Mouse (Mus musculus): Measurements from ENCODE around the gene Palld. TPM values are rescaled to one million over a fixed set of nuclear protein-coding genes. Genes with fewer than 3 reads are reported as not detected.

Palld gene
- polyA plus RNA-seq, 1 experiment from 2014 or later, result 70.4 TPM

DNA sequence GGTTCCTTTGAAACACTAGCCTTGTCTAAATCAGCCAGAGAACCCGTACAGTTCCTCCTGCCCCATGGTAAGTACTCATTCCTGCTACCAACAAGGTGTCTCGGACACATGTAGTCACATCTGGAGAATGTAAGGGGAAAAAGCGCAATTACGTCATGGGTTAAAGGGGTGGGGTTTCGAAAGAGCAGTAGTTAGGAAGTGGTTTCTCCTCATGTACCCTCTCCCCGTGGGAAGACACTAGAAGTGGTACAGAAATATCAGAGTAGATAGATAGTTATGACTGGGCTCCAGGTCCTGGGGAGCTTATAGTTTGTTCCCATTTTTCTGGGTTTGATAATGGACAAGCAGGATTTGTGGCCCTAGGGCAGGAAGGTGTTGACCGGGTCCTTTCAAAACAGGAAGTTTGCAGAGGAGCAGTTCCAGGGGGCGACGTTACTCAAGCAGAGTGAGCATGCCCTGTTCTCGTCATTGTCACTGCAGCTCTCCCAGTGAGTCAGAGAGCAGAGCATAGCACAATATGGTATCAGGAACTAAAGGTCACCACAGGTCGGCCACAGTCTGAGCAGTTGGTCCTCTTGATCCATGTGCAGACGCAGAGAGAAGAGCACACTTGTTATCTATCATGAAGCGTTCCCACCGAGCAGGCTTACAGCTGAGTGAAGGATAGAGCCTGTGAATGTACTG, 384.8 kb downstream of the Palld start:
- H3K36me3 ChIP-seq (ENCODE audit: control insufficient read depth, insufficient read depth, low read length), result peaks cover 10% of the 10 kb centered on the region
- no peaks in the 10 kb centered on the region for H3K4me1 ChIP-seq (ENCODE audit: control insufficient read depth, insufficient read depth, low read length)
- no peaks in the 10 kb centered on the region for H3K9me3 ChIP-seq (ENCODE audit: control insufficient read depth, low read length)
- no peak overlapping the region for H3K27ac ChIP-seq (ENCODE audit: low read length)
- H3K9ac ChIP-seq (ENCODE audit: low read depth, low read length), result no peak overlapping the region
- WGBS, result 67% methylated on average over 14 of the region's 14 CpGs
- no peak overlapping the region for H3K4me2 ChIP-seq (ENCODE audit: low read depth, low read length)
- H3K27me3 ChIP-seq (replicated peaks; ENCODE audit: control insufficient read depth, insufficient read depth, low read length), result no peaks in the 10 kb centered on the region
- no peak overlapping the region for H3K4me3 ChIP-seq (ENCODE audit: low read length)
- no peak for ATAC-seq

DNA sequence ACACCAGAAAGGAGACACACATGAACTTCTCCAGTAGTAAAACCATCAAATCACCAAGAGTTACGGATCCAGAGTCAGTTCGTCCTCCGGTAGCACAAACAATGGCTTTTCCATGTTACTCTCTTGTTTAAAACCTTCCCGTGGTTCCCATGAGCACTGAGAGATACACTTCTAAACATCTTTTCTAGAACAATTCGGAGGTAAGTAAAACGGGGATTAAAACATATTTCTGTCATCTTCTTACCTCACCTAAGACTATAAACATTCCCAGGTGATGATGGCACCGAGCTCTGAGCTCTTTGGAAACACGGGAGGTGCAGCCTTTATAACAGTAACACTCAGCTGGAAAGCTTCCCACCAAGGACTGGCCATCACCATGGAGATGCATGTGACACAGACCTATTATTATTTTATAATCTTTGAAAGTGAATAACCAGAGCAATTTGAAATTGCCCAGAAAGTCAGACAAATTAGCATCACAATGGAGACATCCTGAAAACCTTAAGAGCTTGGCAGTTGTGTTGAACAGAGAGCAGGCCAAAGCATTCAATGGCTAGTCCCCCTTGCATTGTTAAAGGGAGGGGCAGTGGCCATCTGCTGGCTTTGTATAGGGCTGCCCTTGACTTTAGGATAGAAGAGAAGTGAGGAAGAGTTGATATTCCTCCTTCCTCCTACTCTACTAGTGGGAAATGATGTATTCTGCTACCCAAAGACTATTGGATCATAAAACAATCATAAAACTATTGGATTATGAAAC, 385.6 kb downstream of the Palld start:
- no peaks in the 10 kb centered on the region for H3K27me3 ChIP-seq (replicated peaks; ENCODE audit: control insufficient read depth, insufficient read depth, low read length)
- no peaks in the 10 kb centered on the region for H3K9me3 ChIP-seq (ENCODE audit: control insufficient read depth, low read length)
- no peak overlapping the region for H3K4me3 ChIP-seq (ENCODE audit: low read length)
- WGBS, result 75% methylated on average over 8 of the region's 8 CpGs
- no peak for ATAC-seq
- no peak overlapping the region for H3K27ac ChIP-seq (ENCODE audit: low read length)
- no peak overlapping the region for H3K9ac ChIP-seq (ENCODE audit: low read depth, low read length)
- no peaks in the 10 kb centered on the region for H3K4me1 ChIP-seq (ENCODE audit: control insufficient read depth, insufficient read depth, low read length)
- no peak overlapping the region for H3K4me2 ChIP-seq (ENCODE audit: low read depth, low read length)
- H3K36me3 ChIP-seq (ENCODE audit: control insufficient read depth, insufficient read depth, low read length), result peaks cover 12% of the 10 kb centered on the region; the same call in 1 of the 2 replicates

DNA sequence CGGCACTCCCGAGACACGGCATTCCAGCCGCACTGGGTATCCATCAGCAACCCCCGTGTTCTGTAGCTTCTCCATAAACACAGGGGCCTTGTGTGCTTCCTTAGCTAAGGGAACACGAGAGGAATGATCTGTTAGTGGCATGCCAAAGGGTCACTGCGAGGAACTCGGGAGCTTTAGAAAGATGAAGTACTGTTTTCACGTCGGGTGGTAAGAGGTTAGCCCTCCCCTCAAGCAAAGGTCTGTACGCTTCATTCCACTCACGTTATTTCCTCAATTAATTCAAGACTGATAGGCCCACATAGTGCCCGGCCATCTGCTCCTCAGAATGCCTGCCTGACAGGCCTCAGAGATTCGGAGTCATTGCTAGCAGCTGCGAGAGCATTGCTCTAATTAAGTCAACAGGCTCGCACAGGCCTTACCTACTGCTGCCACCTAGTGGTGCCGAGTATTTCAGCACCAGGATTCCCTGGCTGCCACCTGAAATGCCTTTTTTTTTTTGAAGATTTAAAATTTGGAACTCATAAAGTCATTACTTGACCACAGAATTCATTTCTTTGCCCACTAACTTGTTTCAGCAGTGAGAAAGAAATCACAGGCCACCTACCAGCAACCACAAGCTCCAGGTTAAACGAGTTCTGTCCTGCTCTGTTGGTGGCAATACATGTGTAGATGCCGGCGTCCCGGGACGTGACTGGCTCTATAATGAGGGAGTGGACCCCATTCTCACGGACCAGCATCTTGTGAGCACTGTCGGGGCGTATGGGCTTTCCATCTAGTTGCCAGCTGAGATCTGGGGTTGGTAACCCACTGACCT, 386.4 kb downstream of the Palld start:
- H3K36me3 ChIP-seq (ENCODE audit: control insufficient read depth, insufficient read depth, low read length), result peaks cover 12% of the 10 kb centered on the region
- no peak overlapping the region for H3K9ac ChIP-seq (ENCODE audit: low read depth, low read length)
- ATAC-seq, result peak; percentile 79
- 53% methylated on average over 25 of the region's 25 CpGs for WGBS
- H3K4me2 ChIP-seq (ENCODE audit: low read depth, low read length), result no peak overlapping the region
- no peak overlapping the region for H3K4me3 ChIP-seq (ENCODE audit: low read length)
- no peaks in the 10 kb centered on the region for H3K27me3 ChIP-seq (replicated peaks; ENCODE audit: control insufficient read depth, insufficient read depth, low read length)
- H3K4me1 ChIP-seq (ENCODE audit: control insufficient read depth, insufficient read depth, low read length), result no peaks in the 10 kb centered on the region
- no peaks in the 10 kb centered on the region for H3K9me3 ChIP-seq (ENCODE audit: control insufficient read depth, low read length)
- H3K27ac ChIP-seq (ENCODE audit: low read length), result peak overlapping the region; percentile 11; the same call in 1 of the 2 replicates

DNA sequence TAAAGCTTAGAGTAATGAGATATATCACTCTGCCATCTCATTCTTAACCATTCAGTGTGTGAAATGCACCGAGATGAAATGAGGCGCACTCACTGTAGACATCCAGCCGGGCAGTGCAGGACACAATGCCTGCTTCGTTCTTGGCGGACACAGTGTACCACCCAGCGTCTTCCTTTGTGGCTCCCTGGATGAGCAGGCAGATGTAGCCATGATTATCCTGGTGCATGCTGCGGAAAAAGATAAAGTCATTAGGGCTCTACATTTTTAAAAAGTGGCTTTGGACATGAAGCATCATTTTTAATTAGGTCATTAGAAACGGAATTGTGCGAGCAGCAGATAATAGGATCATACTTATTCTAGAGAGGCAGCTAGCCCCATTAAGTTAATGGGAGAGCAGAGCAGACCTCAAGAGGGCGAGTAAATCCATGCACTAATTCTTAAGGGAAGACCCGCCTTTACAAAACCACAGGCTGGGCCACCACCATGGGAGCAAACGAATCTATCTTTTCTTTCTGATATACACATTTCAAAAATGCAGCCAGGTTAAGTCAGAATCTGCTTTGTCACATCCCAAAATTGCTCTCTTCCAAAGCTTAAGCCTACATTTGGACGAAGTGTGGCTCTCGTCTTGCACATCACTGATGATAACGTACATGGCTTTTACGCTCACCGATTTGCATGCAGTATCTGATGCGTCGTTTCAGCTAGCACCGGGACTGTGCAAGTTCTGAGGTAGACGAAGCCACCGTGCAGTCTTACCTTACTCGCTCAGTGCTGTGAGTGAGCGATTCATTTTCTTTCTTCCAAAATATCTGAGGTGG, 387.2 kb downstream of the Palld start:
- no peaks in the 10 kb centered on the region for H3K4me1 ChIP-seq (ENCODE audit: control insufficient read depth, insufficient read depth, low read length)
- 88% methylated on average over 24 of the region's 24 CpGs for WGBS
- no peak overlapping the region for H3K4me3 ChIP-seq (ENCODE audit: low read length)
- H3K36me3 ChIP-seq (ENCODE audit: control insufficient read depth, insufficient read depth, low read length), result peaks cover 12% of the 10 kb centered on the region
- H3K27me3 ChIP-seq (replicated peaks; ENCODE audit: control insufficient read depth, insufficient read depth, low read length), result no peaks in the 10 kb centered on the region
- no peaks in the 10 kb centered on the region for H3K9me3 ChIP-seq (ENCODE audit: control insufficient read depth, low read length)
- peak overlapping the region; percentile 11; the same call in 1 of the 2 replicates for H3K27ac ChIP-seq (ENCODE audit: low read length)
- ATAC-seq, result peak; percentile 8; the same call in 1 of the 2 replicates
- no peak overlapping the region for H3K4me2 ChIP-seq (ENCODE audit: low read depth, low read length)
- no peak overlapping the region for H3K9ac ChIP-seq (ENCODE audit: low read depth, low read length)

DNA sequence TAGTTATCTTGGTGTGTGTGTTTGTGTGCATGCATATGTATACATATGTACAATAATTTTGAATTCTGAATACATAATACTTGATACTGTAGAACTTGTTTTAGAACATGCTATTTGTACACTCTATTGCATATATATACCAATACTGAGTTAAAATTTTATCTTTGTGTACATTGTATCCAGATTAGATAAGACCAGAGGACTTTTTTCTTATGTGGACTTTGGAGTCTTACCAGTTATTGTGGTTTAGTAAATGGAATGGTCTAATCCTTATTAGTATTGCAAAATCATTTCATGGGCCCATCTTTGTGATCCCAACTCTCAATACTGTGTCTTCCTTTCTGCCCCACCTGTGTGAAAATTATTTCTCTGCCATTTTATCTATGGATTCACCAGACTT, 400.2 kb downstream of the Palld start:
- Histone ChIP-seq H3K9ac (ENCODE audit: low read depth, low read length) (no peak overlapping the region), H3K4me1 (ENCODE audit: control insufficient read depth, insufficient read depth, low read length) (no peaks in the 10 kb centered on the region), H3K4me3 (ENCODE audit: low read length) (no peak overlapping the region), H3K9me3 (ENCODE audit: control insufficient read depth, low read length) (no peaks in the 10 kb centered on the region), H3K4me2 (ENCODE audit: low read depth, low read length) (no peak overlapping the region), H3K27ac (ENCODE audit: low read length) (no peak overlapping the region), H3K36me3 (ENCODE audit: control insufficient read depth, insufficient read depth, low read length) (no peaks in the 10 kb centered on the region), H3K27me3 (replicated peaks; ENCODE audit: control insufficient read depth, insufficient read depth, low read length) (no peaks in the 10 kb centered on the region)
- peak; percentile 81 for ATAC-seq

DNA sequence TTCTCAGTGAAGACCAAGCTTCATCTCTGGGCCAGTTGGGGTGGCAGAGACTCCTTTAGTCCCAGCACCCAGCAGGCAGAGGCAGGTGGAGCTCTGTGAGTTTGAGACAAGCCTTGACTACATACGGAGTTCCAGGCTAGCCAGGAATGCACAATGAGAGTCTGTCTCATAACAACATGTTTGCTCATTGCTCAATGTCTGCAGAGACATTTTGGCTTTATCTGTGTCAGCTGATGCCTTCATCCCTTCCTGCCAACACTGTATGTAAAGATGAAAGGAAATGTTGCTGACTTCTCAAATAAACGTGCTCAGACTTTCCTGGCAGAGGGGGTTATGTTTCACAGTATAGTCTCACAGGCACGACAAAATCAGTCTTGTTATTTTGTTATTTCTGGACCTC, 401.6 kb downstream of the Palld start:
- H3K36me3 ChIP-seq (ENCODE audit: control insufficient read depth, insufficient read depth, low read length), result no peaks in the 10 kb centered on the region
- ATAC-seq, result no peak
- H3K4me2 ChIP-seq (ENCODE audit: low read depth, low read length), result no peak overlapping the region
- no peak overlapping the region for H3K27ac ChIP-seq (ENCODE audit: low read length)
- H3K9ac ChIP-seq (ENCODE audit: low read depth, low read length), result no peak overlapping the region
- H3K27me3 ChIP-seq (replicated peaks; ENCODE audit: control insufficient read depth, insufficient read depth, low read length), result no peaks in the 10 kb centered on the region
- no peaks in the 10 kb centered on the region for H3K4me1 ChIP-seq (ENCODE audit: control insufficient read depth, insufficient read depth, low read length)
- H3K4me3 ChIP-seq (ENCODE audit: low read length), result no peak overlapping the region
- no peaks in the 10 kb centered on the region for H3K9me3 ChIP-seq (ENCODE audit: control insufficient read depth, low read length)
- WGBS, result 65% methylated on average over 3 of the region's 3 CpGs

DNA sequence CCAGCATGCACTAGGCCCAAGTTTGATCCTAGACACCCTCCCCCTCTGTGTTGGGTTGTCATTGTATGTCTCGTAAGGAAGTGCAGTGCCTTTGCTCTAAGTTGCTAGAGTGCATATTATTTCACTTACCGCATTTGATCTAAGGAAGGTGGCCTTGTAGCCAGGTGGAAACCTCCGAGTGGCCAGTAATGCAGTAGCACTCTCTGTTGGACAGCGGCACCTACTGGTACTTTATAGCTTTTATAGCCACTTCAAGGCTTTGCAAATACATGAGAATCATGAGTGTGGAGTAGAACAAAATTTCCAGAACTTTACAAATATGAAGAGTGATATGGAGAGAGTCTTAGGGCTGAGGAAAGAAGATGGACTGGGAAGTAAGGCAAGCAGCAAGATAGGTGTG, 403.5 kb downstream of the Palld start:
- Histone ChIP-seq H3K4me3 (ENCODE audit: low read length) (no peak overlapping the region), H3K9me3 (ENCODE audit: control insufficient read depth, low read length) (no peaks in the 10 kb centered on the region), H3K4me2 (ENCODE audit: low read depth, low read length) (no peak overlapping the region), H3K27me3 (replicated peaks; ENCODE audit: control insufficient read depth, insufficient read depth, low read length) (no peaks in the 10 kb centered on the region), H3K4me1 (ENCODE audit: control insufficient read depth, insufficient read depth, low read length) (no peaks in the 10 kb centered on the region), H3K36me3 (ENCODE audit: control insufficient read depth, insufficient read depth, low read length) (no peaks in the 10 kb centered on the region), H3K27ac (ENCODE audit: low read length) (no peak overlapping the region), H3K9ac (ENCODE audit: low read depth, low read length) (no peak overlapping the region)
- 0 out of 2 replicates have a peak, but pooled peaks have one; percentile 37 for ATAC-seq
- 55% methylated on average over 4 of the region's 4 CpGs for WGBS

DNA sequence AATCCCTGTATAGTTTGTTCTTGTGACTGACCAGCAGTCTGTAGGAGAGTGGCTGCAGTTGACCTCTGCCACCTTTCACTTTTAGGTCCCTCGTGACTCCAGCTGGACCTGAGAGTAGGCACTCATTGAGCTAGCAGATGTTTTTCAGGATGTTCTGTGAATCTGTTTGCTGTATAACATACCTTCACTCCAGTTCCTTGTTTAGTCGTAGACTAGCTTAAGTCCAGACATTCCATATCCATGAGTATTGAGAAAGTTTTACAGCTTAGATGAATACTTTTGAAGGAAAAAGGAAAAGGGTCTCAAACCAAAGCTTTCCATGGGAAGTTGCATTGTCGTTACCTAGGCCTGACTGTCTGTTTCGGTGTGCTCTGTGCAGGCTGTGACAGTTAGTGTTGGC, 405.4 kb downstream of the Palld start:
- 82% methylated on average over 4 of the region's 4 CpGs for WGBS
- Histone ChIP-seq H3K27ac (ENCODE audit: low read length) (no peak overlapping the region), H3K9me3 (ENCODE audit: control insufficient read depth, low read length) (no peaks in the 10 kb centered on the region), H3K4me3 (ENCODE audit: low read length) (no peak overlapping the region), H3K36me3 (ENCODE audit: control insufficient read depth, insufficient read depth, low read length) (0 out of 2 replicates have a peak, but pooled peaks cover 3% of the 10 kb centered on the region), H3K4me2 (ENCODE audit: low read depth, low read length) (no peak overlapping the region), H3K4me1 (ENCODE audit: control insufficient read depth, insufficient read depth, low read length) (no peaks in the 10 kb centered on the region), H3K27me3 (replicated peaks; ENCODE audit: control insufficient read depth, insufficient read depth, low read length) (no peaks in the 10 kb centered on the region), H3K9ac (ENCODE audit: low read depth, low read length) (no peak overlapping the region)
- no peak for ATAC-seq
